Mouse (Mus musculus): ENCODE data around the gene 9130213A22Rik.

Gene 9130213A22Rik

DNA sequence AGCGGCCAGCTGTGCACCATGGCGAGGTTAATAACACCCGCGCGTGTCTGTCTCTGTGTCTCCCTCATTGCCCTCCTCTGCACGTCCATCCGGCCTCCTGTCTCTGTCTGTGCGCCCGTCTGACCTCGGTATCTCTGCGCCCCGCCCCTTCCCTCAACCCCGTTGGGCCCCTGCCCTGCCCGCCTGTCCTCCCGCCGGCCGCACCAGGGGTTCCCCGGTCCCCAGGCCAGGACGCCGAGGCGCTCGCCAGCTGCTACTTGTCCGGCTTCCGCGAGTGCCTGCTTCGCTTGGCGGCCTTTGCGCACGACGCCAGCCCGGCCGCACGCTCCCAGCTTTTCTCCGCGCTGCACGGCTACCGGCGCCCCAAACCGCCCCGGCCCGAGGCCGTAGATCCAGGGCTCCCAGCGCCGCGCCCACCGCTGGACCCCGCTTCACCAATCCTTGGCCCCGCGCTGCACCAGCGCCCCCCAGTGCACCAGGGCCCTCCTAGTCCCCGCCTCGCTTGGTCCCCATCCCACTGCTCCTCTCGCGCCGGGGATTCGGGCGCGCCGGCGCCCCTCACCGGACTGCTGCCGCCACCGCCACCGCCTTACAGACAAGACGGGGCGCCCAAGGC lies at the start of gene 9130213A22Rik:
9130213A22Rik (minus strand) TSS at position 254 of the 616 bp plus-strand sequence.
- peak; percentile 79 to 89 for DNase-seq (ENCODE audit: low spot score in 2 of 2)

DNA sequence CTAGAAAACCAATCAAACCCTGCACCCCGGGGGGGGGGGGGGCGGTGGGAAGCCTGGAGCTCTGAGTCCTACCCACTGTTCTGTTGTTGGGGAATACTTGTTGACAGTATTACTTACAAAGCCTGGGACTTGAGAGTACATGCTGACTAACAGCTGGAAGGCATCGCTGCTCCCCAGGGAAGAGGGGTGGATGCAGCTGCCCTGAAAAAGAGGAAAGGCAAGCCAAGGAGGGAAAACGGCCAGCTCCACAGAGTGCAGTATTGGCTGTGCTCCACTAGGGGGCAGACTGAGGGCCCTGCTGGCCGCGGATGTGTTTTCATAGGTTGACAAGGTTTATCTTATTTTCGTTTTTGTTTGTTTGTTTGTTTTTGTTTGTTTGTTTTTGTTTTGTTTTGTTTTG lies 49.2 kb upstream of the 9130213A22Rik start:
- peak; percentile 32 to 76 for DNase-seq (ENCODE audit: low spot score in 2 of 2)

DNA sequence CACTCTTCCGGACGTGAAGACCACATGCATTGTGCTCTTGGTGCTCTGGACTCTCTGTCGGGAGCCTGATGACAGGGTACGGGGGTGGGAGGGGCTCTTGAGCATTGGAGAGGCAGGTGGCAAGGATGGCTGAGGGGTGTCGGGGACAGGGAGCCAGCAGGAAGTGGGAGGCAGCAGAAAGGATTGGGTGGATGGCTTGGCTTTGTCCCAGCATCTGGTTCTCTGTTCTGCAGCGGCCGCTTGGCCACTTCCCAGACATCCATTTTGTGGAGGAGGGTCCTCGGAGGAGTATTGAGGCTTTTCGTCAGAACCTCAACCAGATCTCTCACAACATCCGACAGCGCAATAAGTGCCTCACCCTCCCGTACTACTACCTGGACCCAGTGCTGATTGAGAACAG lies 46.9 kb upstream of the 9130213A22Rik start:
- no peak for DNase-seq (ENCODE audit: low spot score in 2 of 2)

DNA sequence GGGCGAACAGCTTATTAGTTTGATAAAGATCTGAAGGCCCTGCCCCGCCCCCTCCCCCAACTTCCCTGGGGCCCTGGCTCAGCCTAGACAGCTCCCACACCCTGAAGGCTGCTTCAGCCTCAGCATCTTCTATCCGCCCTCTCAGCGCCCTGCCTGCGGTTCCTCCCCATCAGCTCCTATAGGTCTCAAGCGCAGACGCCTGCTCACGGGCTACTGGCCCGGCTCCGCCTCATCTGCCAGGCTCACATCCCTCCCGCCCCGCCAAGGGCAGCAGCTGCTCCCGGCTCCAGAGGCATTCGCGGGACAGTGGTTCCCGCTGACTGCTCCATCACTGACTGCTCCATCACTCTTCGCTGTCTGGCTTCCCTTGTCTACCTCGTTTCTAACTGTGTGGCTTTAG lies 34.4 kb upstream of the 9130213A22Rik start, which contains the start of gene Alox12b:
Alox12b (plus strand) TSS at position 190 of the 400 bp plus-strand sequence.
- DNase-seq (ENCODE audit: low spot score in 2 of 2) = no peak

DNA sequence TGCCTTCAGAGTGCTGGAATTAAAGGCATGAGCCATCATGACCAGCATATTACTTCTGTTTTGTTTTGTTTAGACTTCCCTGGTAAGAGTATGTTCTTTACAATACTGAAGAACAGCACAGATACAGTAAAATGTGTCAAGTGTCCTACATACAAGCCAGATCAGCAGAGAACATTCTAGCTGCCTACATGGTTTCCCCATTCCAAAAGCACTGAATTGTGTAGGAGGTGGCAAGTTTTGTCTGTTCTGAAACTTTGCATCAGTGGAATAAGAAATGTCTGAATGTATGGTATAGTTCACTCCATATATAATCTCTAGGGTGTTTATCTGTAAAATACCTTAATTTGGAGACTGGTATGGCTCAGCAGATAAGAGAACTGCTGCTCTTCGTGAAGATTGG lies 33.0 kb upstream of the 9130213A22Rik start:
- DNase-seq (ENCODE audit: low spot score in 2 of 2) = no peak

DNA sequence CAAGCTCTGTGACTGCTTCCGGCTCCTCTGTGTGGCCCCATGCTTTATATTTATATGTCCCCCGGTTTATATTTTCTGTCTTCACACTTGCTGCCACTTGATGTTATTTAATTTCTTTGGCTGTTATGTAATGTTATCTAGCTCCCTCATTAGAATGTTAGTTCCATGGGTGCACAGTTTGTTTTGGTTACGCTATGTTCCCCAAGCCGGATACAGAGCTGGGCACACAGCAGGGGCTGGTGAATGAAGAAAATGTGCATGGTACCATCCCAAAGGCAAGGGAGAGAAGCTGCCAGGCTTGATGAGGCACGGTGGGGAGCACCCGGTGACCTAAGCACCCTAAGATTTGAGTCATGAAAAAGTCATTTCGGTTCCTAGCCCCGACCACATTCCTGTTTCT lies 31.4 kb upstream of the 9130213A22Rik start:
- no peak for DNase-seq (ENCODE audit: low spot score in 2 of 2)

DNA sequence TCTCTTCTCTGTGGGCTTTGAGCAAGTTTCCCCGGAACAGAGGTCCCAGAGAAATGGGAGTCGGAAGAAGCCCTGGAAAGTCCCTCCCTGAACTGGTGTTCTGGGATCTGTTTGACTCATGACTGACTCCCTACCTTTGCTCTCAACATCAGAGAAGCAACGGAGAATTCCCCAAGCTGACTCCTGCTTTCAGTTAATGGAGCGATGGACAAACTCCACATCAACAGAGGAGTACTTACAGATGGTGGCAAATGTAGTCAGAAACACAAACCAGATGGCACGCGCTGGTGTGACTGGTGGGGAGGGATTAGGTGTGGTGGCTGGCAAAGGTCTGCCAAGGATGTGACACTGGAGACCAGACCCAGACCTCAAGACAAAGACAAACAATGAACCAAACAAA lies 28.6 kb upstream of the 9130213A22Rik start:
- DNase-seq (ENCODE audit: low spot score in 2 of 2) = no peak

DNA sequence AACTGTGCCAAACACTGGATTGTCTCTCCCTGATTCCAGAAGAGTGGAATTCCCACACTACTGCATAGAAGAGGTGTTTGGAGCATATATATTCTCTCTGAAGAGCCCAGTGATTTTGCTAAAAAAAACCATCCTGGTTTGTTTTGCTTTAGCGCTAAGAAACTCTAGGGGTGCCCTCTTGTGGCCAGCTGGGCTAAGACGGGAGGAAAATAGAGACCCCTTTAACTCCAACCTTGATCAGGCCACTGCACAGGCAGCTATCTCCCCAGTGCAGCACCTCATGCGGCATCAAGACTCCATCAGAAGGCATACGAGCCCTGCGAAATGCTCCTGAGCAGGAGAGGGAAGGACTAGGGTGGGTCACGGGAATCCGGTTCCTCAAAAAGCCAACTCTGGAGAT lies 28.1 kb upstream of the 9130213A22Rik start:
- DNase-seq (ENCODE audit: low spot score in 2 of 2) = peak; percentile 59 to 79

DNA sequence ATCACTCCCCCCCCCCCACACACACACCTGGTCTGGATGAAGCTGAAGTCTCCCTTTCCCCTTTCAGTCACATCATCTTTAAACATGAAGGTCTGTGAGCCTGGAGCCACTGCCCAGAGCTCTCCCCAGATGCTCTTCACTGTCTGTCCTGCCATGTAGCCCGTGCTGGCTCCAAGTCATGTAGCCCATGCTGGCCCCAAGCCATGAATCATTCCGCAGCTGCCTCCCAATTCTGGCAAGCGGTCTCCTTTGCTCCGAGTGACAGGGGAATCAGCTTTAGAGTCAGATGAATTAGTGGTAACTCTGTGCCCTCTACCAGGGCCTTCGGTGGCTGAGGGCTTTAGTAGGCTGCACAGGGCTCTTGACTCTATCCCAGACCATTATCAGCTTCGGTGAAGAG lies 27.3 kb upstream of the 9130213A22Rik start:
- no peak for DNase-seq (ENCODE audit: low spot score in 2 of 2)

DNA sequence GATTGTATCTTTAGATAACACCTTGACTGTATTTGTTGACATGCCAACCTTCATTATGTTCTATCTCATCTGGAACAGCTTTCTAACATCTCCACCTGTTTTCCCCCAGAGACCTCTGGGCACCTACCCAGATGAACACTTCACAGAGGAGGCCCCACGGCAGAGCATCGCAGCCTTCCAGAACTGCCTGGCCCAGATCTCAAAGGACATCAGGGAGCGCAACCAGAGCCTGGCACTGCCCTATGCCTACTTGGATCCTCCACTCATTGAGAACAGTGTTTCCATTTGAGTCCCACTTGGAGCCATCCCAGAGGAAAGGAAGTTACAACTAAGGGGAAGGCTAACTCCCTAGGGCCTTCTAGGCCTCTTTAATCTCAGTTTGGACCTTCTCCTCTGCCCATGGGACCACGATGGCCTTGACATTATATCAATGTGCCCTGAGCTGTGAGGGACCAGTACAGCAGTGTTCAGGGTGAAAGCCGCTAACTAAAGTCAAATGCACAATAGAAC lies 26.1 kb upstream of the 9130213A22Rik start:
- no peak for DNase-seq (ENCODE audit: low spot score in 2 of 2)

DNA sequence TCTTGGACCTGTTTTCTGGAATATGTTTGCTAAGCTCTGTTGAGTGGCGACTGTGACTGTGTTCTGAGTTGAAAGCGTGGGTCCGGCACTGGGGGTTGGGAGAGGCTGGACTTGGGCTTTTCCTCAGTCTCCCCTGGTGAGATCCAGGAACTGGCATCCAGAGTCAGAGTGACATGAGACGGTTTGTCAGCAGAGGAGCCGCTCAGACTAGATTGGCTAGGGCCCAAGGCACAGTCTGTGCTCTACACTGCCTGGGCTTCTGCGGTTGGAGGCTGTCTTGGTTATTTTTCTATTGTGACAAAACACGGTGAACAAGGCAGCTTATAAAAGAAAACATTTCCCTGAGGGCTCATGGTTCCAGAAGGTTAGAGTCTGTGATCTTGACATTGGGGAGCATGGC lies 25.2 kb upstream of the 9130213A22Rik start:
- no peak for DNase-seq (ENCODE audit: low spot score in 2 of 2)

DNA sequence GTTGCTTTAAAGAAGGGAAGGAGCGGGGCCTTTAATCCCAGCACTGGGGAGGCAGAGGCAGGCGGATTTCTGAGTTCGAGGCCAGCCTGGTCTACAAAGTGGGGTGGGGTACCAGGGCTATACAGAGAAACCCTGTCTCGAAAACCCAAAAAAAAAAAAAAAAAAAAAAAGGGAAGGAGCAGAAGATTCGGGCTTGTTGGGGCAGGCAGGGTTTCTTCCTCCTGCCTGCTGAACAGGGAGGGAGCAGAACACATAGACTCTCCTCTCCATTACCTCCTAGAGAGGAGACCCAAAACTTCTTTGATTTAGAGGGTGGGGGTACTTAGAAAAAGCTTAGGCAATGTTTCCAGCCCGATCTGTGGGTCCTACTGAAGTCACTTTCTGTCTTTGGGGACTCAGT lies 13.0 kb upstream of the 9130213A22Rik start:
- no peak for DNase-seq (ENCODE audit: low spot score in 2 of 2)

DNA sequence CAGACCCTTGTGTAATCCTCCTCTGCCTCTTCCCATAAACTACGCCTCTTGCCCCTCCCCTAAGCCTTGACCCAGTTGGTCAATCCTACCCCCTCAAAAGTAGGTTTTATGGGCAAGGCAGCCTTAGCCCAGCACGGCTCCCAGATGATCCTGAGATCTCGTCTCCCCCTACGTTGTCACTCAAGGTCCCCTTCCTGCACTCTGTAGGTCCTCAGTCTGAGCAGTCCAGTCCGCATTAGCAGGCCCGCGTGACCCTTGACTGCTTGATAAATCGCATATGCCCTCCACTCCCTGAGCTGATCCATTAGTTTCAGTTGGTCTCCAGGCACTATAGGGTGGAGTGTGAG lies 12.2 kb upstream of the 9130213A22Rik start:
- no peak for DNase-seq (ENCODE audit: low spot score in 2 of 2)

DNA sequence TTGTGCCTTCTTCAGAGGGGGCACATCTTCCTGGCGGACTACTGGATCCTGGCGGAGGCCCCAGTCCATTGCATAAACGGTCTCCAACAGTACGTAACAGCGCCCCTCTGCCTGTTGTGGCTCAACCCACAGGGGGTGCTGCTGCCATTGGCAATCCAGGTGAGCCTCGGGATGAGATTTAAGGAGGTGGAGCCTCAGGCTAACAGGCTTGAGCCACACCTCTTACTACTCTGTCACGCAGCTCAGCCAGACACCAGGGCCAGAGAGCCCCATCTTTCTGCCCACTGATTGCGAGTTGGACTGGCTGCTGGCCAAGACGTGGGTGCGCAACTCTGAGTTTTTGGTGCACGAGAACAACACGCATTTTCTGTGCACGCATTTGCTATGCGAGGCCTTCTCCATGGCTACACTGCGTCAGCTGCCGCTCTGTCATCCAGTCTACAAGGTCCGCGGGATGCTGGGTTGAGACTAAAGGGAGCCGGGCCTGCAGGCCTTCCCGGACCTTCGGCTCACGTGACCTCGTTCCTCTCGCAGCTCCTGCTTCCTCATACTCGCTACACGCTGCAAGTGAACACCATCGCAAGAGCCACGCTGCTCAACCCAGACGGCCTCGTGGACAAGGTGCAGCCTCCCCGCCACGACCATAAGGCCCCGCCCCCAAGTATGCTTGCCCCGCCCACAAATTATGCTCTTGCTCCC lies 11.7 kb upstream of the 9130213A22Rik start:
- peak in 1 of 2 experiments; percentile 43 for DNase-seq (ENCODE audit: low spot score in 2 of 2)

DNA sequence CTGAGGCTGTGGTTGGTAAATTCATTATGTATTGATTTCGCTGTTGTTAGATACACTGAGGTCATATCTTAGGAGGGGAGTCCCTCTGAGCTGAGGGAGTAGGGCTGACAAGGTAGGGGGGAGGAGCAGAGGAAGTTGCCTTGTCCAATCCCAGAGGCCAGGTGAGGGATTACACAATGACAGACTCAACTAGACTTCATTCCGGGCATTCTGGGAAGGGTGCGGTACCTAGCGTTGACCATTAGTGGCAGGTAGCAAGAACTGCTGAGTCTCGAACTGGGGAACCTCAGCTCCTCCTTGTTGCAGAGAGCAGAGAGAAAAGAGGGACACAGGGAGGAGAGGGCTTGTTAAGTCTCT lies 11.2 kb upstream of the 9130213A22Rik start:
- no peak for DNase-seq (ENCODE audit: low spot score in 2 of 2)

DNA sequence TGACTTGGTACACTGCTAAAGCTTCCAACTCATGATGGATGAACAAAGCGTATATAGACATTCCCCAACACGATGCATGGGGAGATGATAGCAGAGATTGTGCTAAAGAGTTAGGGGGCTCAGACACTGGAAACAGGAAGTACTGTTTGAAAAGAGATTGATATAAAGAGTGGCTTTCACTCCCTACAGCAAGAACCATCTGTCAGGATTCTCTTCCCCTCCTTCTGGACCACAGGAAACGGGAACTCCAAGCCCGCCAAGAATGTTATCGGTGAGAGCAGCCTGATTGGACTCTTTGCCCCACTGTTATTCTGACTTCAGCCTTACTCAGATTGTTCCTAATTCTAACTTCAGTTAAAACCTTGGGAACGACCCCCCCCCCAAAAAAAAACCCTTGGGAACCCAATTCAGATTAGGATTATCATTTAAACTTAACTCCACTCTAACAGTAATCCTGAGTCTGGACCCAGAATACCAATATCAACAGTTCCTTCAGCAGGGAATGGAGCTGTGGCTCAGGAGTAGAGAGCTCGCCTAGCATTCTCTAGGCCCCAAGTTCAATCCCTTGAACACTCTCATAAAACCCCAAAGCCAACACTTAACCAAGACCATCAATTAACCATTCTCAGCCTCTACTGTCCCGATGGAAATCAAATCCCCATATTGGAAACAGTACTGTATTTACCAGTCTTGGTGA lies 6.2 kb upstream of the 9130213A22Rik start:
- no peak for DNase-seq (ENCODE audit: low spot score in 2 of 2)

DNA sequence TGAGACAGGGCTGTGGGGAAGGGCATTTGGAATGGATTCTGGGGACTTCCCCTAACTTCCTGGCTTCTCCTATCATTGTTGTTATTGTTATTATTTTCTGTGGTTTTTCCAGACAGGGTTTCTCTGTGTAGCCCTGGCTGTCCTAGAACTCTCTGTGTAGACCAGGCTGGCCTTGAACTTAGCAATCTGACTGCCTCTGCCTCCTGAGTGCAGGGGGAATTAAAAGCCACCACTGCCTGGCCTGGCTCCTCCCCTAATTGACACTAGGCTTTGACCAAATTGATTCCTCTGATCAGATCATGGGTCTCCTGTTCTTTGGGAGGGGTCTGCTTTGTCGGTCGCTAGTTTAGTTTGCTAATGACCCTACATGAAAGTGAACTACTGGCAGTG lies 4.3 kb upstream of the 9130213A22Rik start:
- no peak for DNase-seq (ENCODE audit: low spot score in 2 of 2)

DNA sequence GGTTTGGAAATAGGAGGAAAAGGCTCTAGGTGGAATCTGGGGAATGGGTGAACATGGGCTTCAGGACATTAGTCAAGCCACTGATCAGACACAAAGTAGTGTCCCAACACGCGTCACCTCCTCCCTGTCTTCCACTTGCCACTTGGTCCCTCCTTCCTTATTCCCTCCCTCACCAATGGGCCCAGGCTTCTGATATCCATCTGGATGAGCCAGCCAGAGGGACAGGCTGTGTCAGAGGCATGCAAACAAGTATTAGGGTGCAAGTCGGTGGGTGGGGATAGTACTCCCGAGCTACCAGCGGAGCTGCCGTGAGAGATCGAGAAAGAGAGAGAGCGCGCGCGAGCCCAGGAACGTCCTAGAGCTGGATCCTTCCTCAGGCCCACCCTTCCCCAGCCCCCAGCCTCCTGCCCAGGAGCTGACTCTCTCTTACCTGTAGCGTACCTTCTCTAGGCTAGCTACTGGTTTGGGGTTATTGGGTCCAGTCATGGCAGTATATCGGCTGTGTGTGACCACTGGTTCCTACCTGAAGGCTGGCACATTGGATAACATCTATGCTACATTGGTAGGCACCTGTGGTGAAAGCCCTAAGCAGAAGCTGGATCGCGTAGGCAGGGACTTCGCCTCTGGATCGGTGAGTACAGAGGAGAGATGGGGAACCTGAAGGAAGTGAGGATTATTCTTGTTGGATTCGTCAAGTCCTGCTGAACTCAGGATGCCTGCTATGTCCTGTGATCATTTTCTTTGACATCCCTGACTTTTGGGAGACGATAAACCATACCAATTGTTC lies 3.7 kb upstream of the 9130213A22Rik start:
- no peak for DNase-seq (ENCODE audit: low spot score in 2 of 2)

DNA sequence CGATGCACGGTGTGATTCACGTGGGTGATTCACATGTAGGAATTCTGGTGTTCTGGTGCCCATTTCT lies 3.3 kb upstream of the 9130213A22Rik start, which contains the start of gene Aloxe3:
Aloxe3 (plus strand) TSS at position 45 of the 67 bp plus-strand sequence.
- no peak for DNase-seq (ENCODE audit: low spot score in 2 of 2)

DNA sequence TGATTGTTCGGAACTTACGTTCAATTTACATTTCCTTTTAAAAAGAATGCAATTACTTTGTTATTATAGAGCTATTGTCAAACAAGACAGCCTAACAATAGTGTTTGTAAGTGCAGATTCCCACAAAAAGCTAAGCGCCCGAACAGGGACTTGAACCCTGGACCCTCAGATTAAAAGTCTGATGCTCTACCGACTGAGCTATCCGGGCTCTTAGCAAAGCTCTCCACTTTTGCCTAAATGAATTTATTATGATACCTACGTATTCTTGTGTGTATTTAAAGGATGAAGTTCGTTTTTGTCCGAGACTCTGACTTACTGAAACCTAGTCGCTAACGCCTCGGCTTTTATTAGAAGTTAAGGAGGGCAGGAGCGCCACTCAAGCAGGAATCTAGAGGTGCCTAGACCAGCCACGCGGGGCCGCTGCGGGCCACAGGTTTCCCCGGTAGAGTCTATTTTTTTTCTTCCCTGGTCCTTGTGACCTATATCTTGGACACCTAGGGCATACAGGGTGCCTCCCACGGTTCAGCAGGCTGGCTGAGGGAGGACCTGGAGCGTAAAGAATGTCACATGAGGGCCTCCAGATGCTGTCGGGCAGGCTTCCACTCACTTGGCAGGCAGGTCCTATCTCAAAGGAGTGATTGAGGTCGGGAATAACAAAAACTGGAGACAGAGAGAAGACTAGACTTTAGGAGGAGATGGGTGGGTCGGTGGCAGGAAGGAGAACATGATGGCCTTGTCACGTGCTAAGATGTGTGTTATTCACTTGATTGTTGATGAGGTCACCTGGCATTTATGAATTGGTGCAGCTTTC lies 2.9 kb upstream of the 9130213A22Rik start:
- DNase-seq (ENCODE audit: low spot score in 2 of 2) = peak; percentile 76 to 84

DNA sequence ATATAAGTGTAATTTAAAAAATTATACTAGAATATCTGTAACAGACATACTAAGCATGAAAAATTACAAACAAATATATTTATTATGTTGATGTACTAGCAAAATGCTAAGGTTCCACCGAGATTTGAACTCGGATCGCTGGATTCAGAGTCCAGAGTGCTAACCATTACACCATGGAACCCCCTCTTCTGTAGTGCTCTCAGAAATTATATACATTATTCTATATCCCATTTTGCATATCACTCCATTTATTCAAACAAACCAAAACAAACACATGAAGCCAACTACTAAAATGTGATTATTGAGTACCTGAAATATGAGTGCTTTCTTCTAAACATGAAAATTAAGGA lies 2.1 kb upstream of the 9130213A22Rik start:
- DNase-seq (ENCODE audit: low spot score in 2 of 2) = peak; percentile 71 to 83
